Mouse (Mus musculus): ENCODE results near the gene Spag16. TPM values are rescaled to one million over a fixed set of nuclear protein-coding genes. Genes with fewer than 3 reads are reported as not detected.
"Not testable (repeated sequence)": the region's sequence is repeated elsewhere in the genome, so short reads cannot be mapped to it uniquely, and the experiment has no call there.

Spag16 gene
- polyA plus RNA-seq (2014; fragmentation: Nextera tagmentation; extraction: Ambion mirVana): 1.3 and 2.2 TPM in 2 replicates

DNA sequence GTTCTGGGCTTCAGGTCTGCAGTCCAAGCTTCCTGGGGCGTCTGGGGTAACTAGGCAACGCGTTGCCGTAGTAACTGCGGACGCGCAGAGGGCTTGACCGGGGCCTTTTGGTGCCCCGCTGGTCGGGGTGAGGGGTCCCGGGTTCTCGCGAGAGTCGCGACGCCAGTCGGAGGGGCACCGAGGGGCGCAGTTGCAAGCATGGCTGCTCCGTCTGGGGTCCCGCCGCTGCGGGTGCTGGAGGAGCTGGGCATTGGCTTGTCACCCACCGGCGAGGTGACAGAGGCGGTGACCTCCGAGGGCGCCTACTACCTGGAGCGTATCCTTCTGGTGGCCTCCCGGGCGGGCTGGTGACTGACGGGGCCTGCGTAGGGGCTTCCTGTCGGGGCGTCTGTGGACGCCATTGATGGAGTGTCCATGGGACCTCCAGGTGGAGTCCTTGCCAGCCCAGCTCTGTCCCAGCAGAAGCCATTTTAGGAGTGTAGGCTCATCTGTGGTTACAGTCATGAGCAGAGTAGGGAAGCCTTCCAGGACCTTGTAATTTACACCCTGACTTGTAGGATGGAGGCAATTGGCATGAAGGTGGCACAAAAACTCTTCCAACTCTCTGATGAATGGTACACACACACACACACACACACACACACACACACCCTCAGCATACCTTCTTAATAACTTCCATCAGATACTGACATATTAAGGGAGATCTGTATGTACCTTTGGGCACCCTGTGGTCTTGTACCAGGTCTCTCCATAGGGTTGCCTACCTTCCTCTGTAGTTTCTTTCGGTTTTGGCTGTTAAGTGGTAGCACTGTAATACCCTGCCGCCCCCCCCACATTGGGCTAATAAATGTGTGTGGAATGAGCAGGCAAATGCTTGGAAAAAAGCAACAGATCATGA lies at the start of gene Spag16:
Spag16 (plus strand) TSS at position 165 of the 898 bp plus-strand sequence.
- Histone ChIP-seq H3K36me3 (ENCODE audit: control insufficient read depth, insufficient read depth, low read length) (no peaks in the 10 kb centered on the region), H3K4me1 (ENCODE audit: control insufficient read depth, insufficient read depth, low read length) (no peaks in the 10 kb centered on the region), H3K4me2 (ENCODE audit: low read length) (peak within 1 kb of the TSS; percentile 66), H3K27ac (replicated peaks; ENCODE audit: low read depth, low read length) (no peak within 1 kb of the TSS), H3K9me3 (ENCODE audit: control insufficient read depth, low read length) (no peaks in the 10 kb centered on the region), H3K27me3 (ENCODE audit: control insufficient read depth, insufficient read depth, low read length) (no peaks in the 10 kb centered on the region), H3K9ac (replicated peaks; ENCODE audit: low read length) (peak within 1 kb of the TSS; percentile 44; the same call in 1 of the 2 replicates), H3K4me3 (replicated peaks; ENCODE audit: low read depth, low read length) (peak within 1 kb of the TSS; percentile 47)
- DNase-seq: peak; percentile 80
- ATAC-seq (ENCODE audit: low FRiP score, low TSS enrichment): peak; percentile 90
- WGBS: 6% methylated on average over 38 of the region's 38 CpGs

DNA sequence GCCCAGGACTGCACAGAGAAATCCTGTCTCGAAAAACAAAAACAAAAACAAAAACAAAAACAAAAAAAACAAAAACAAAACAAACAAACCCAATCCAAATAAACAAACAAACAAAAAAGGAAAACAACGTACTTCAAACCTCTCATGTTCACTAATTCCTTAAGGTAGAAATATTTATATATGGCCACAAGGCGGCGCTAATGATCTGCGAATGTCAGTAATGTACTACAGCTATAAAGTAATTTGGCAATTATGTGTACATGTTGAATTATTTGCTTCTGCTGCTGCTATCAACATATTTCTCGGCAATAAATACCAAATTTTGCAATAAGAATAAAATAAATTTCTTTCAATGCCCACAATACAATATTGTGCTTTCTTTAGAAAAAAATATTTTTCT lies 41.6 kb upstream of the Spag16 start:
- ATAC-seq (ENCODE audit: low FRiP score, low TSS enrichment) (no peak), DNase-seq (peak; percentile 92)
- Histone ChIP-seq H3K27me3 (ENCODE audit: control insufficient read depth, insufficient read depth, low read length) (no peaks in the 10 kb centered on the region), H3K4me3 (replicated peaks; ENCODE audit: low read depth, low read length) (no peak overlapping the region), H3K27ac (replicated peaks; ENCODE audit: low read depth, low read length) (no peak overlapping the region), H3K36me3 (ENCODE audit: control insufficient read depth, insufficient read depth, low read length) (no peaks in the 10 kb centered on the region), H3K4me2 (ENCODE audit: low read length) (no peak overlapping the region), H3K9me3 (ENCODE audit: control insufficient read depth, low read length) (no peaks in the 10 kb centered on the region), H3K9ac (replicated peaks; ENCODE audit: low read length) (no peak overlapping the region), H3K4me1 (ENCODE audit: control insufficient read depth, insufficient read depth, low read length) (no peaks in the 10 kb centered on the region)
- WGBS: 11% methylated on average over 6 of the region's 6 CpGs

DNA sequence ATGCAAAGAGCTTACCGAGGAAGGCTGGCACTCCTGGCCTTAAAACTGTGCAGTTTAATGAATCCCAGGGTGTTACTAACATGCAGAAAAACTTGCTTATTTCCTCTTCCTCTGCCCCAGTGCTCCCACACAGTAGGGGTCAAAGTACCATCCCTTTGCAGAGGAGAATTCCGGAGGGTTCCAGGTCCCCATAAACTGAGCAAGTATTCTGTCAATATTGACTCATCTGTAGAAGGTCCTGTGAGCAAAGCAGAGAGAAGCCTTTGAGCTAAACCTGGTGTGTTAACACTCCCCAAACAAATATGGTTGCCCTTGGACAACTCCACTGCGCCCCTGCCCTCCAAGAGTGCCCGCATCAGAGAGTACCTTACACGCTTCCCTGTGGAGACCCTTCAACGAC lies 40.1 kb upstream of the Spag16 start:
- Histone ChIP-seq H3K27me3 (ENCODE audit: control insufficient read depth, insufficient read depth, low read length) (no peaks in the 10 kb centered on the region), H3K36me3 (ENCODE audit: control insufficient read depth, insufficient read depth, low read length) (no peaks in the 10 kb centered on the region), H3K9ac (replicated peaks; ENCODE audit: low read length) (no peak overlapping the region), H3K9me3 (ENCODE audit: control insufficient read depth, low read length) (no peaks in the 10 kb centered on the region), H3K4me2 (ENCODE audit: low read length) (no peak overlapping the region), H3K4me3 (replicated peaks; ENCODE audit: low read depth, low read length) (no peak overlapping the region), H3K4me1 (ENCODE audit: control insufficient read depth, insufficient read depth, low read length) (0 out of 2 replicates have a peak, but pooled peaks cover 4% of the 10 kb centered on the region), H3K27ac (replicated peaks; ENCODE audit: low read depth, low read length) (no peak overlapping the region)
- DNase-seq (no peak), ATAC-seq (ENCODE audit: low FRiP score, low TSS enrichment) (no peak)
- 78% methylated on average over 6 of the region's 6 CpGs for whole genome bisulfite sequencing

DNA sequence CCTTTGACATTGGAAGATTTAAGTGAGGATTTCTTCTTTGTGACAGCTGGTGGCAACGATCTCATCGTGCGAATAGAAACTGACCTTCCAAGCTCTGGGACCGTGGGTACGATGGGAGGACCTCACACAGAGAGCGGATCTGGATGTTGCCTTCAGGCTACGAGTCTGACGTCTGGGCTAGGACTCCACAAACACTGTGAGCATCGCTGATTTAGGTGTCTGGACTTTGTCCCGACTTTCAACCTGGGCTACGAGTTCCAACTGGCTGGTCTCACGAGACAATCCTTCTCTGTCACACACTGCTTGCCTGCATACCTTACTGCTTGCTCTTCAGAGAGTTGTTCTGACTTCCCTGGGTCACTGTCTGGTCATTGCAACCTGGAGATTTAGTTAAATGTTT lies 39.4 kb upstream of the Spag16 start:
- DNase-seq: no peak
- Histone ChIP-seq H3K36me3 (ENCODE audit: control insufficient read depth, insufficient read depth, low read length) (no peaks in the 10 kb centered on the region), H3K27me3 (ENCODE audit: control insufficient read depth, insufficient read depth, low read length) (no peaks in the 10 kb centered on the region), H3K4me2 (ENCODE audit: low read length) (no peak overlapping the region), H3K9me3 (ENCODE audit: control insufficient read depth, low read length) (no peaks in the 10 kb centered on the region), H3K4me3 (replicated peaks; ENCODE audit: low read depth, low read length) (no peak overlapping the region), H3K9ac (replicated peaks; ENCODE audit: low read length) (no peak overlapping the region), H3K27ac (replicated peaks; ENCODE audit: low read depth, low read length) (no peak overlapping the region), H3K4me1 (ENCODE audit: control insufficient read depth, insufficient read depth, low read length) (0 out of 2 replicates have a peak, but pooled peaks cover 4% of the 10 kb centered on the region)
- 78% methylated on average over 12 of the region's 12 CpGs for WGBS
- no peak for ATAC-seq (ENCODE audit: low FRiP score, low TSS enrichment)

DNA sequence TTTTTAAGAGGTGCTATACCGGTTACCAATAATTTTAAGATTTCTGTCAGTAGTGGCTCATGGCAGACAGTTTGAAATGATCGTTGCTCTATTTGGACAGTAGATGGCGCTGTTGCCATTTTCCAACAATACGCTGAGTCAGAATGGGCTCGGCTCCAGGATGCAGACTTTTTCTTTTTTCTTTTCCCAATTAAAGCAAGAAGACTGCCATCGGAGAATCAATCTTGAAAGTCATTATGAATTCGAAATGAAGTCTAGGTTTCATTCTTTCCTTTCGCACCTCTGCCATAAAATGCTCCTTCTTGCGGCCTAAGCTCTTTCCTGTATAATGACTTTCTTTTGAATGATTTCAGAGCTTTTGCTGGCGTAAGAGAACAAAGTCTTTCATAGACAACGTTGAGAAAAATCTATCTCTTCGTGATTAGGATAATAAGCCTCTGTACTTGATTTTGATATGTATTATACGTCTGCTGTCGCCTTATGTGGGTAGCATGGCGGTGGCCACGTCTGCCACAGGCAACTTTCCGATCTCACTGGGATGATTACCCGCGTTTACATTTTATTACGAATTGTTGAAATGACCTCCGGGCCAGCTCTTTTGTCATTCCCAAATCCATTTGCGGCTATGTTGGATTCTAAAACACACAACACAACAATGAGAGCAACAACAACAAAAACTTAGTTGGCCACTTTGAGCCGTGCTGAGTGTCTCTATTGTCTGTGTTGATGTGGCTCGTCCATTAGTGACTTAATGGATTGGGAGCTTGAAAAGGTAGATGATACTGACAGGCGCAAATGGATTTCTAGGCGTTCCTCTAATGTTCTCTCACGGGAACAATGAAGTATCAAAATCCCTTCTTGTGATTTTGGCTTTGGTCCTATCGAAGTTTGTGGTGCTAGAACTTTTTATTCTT lies 36.2 kb upstream of the Spag16 start:
- Histone ChIP-seq H3K9me3 (ENCODE audit: control insufficient read depth, low read length) (no peaks in the 10 kb centered on the region), H3K9ac (replicated peaks; ENCODE audit: low read length) (peak overlapping the region; percentile 47; the same call in 1 of the 2 replicates), H3K27ac (replicated peaks; ENCODE audit: low read depth, low read length) (peak overlapping the region; percentile 66), H3K4me2 (ENCODE audit: low read length) (peak overlapping the region; percentile 58), H3K36me3 (ENCODE audit: control insufficient read depth, insufficient read depth, low read length) (no peaks in the 10 kb centered on the region), H3K4me1 (ENCODE audit: control insufficient read depth, insufficient read depth, low read length) (0 out of 2 replicates have a peak, but pooled peaks cover 4% of the 10 kb centered on the region), H3K27me3 (ENCODE audit: control insufficient read depth, insufficient read depth, low read length) (no peaks in the 10 kb centered on the region), H3K4me3 (replicated peaks; ENCODE audit: low read depth, low read length) (peak overlapping the region; percentile 24)
- 23% methylated on average over 28 of the region's 28 CpGs for WGBS
- ATAC-seq (ENCODE audit: low FRiP score, low TSS enrichment) (peak; percentile 50; the same call in 1 of the 2 replicates), DNase-seq (peak; percentile 94)

DNA sequence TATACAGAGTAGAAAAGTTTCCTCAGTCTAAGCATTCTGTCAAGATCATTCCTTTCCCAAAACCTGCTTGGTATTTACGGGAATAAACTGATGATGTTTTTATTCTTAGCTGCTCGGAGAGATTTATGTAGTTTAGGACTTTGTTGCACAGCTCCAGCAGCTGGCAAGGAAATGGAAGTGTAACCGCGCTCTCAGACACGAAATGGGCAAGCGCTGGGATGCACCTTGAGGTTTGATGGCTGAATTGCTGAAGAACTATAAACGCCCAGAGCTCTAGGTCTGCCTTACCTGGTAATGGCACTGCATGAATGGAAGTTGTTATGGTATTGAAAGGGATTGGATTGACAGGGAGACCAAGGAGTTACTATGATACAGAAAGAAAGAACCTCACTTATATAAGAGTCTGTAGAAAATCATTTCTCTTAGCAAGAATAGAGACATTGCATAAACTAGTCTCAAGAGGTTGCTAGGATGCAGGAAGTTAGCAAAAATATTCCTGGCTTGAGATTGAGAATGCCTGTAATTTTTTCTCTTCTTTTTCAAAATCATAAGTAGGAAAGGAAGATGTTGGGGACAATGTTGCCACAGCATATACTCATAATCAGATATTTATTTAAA lies 27.7 kb upstream of the Spag16 start:
- Histone ChIP-seq H3K4me2 (ENCODE audit: low read length) (no peak overlapping the region), H3K4me3 (replicated peaks; ENCODE audit: low read depth, low read length) (no peak overlapping the region), H3K9ac (replicated peaks; ENCODE audit: low read length) (no peak overlapping the region), H3K27ac (replicated peaks; ENCODE audit: low read depth, low read length) (no peak overlapping the region), H3K9me3 (ENCODE audit: control insufficient read depth, low read length) (no peaks in the 10 kb centered on the region), H3K27me3 (ENCODE audit: control insufficient read depth, insufficient read depth, low read length) (no peaks in the 10 kb centered on the region), H3K4me1 (ENCODE audit: control insufficient read depth, insufficient read depth, low read length) (no peaks in the 10 kb centered on the region), H3K36me3 (ENCODE audit: control insufficient read depth, insufficient read depth, low read length) (no peaks in the 10 kb centered on the region)
- WGBS: 89% methylated on average over 7 of the region's 7 CpGs
- no peak for DNase-seq
- no peak for ATAC-seq (ENCODE audit: low FRiP score, low TSS enrichment)

DNA sequence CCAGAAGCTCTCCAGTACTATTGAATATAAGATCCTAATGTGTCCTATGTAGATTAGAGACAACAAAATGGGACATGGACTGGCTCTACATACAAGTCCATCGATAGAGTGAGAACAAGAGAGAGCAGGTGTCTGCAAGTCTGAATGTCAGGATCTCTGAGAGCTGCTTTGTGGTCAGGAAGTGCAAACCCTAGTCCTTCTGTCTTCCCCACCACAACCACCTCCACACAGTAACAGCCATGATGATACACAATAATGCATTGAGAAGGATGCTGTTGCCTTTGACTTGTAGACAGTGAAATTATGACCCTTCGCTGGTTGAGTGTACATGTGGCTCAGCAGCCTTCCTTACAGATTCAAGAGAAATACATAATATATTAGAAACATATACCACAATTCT lies 16.6 kb upstream of the Spag16 start:
- no peak overlapping the region for H3K4me3 ChIP-seq (replicated peaks; ENCODE audit: low read depth, low read length)
- DNase-seq (no peak), ATAC-seq (ENCODE audit: low FRiP score, low TSS enrichment) (no peak)
- H3K4me1 ChIP-seq (ENCODE audit: control insufficient read depth, insufficient read depth, low read length): no peaks in the 10 kb centered on the region
- no peak overlapping the region for H3K27ac ChIP-seq (replicated peaks; ENCODE audit: low read depth, low read length)
- 95% methylated on average over 2 of the region's 2 CpGs for WGBS
- no peaks in the 10 kb centered on the region for H3K27me3 ChIP-seq (ENCODE audit: control insufficient read depth, insufficient read depth, low read length)
- H3K4me2 ChIP-seq (ENCODE audit: low read length): no peak overlapping the region
- H3K9ac ChIP-seq (replicated peaks; ENCODE audit: low read length): no peak overlapping the region
- no peaks in the 10 kb centered on the region for H3K9me3 ChIP-seq (ENCODE audit: control insufficient read depth, low read length)
- H3K36me3 ChIP-seq (ENCODE audit: control insufficient read depth, insufficient read depth, low read length): no peaks in the 10 kb centered on the region

DNA sequence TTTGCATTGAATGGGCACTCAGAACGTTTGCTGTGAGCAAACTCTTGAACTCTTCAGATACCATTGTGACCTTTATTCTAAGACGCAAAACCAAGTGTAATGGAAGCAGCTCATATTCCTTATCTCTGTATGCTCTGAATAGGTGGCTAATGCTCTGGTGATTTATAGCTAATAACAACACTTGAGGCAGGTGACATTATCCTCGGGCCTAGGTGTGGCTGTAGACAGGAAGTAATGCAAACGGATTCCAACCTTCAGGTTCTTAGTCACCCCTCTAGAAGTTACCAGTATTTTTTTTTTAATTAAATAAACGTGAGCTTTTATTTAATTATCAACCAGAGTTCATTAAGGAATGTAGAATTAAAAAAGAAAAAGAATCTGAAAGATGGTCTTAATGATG lies 1.1 kb upstream of the Spag16 start:
- not testable (repeated sequence) for H3K27ac ChIP-seq (replicated peaks; ENCODE audit: low read depth, low read length); H3K9me3 ChIP-seq (ENCODE audit: control insufficient read depth, low read length); H3K4me2 ChIP-seq (ENCODE audit: low read length); H3K4me1 ChIP-seq (ENCODE audit: control insufficient read depth, insufficient read depth, low read length); H3K4me3 ChIP-seq (replicated peaks; ENCODE audit: low read depth, low read length); ATAC-seq (ENCODE audit: low FRiP score, low TSS enrichment); H3K36me3 ChIP-seq (ENCODE audit: control insufficient read depth, insufficient read depth, low read length); H3K9ac ChIP-seq (replicated peaks; ENCODE audit: low read length); DNase-seq; H3K27me3 ChIP-seq (ENCODE audit: control insufficient read depth, insufficient read depth, low read length)
- WGBS: 84% methylated on average over 5 of the region's 5 CpGs

Measured in midbrain, embryonic 14.5 days (tissue).